Mouse (Mus musculus) ES-Bruce4 (cell line): Measurements from ENCODE around the gene Ccnc.

Experiments
- CTCF ChIP-seq: IDR thresholded peaks from one replicate; pipeline ENCODE4 v1.8.1; 2011; ENCODE audit warnings: low read depth, low read length
- POLR2A ChIP-seq: IDR thresholded peaks from one replicate; pipeline ENCODE4 v1.8.1; 2011; ENCODE audit warnings: low read length; ENCODE audit not compliant: insufficient read depth

- TF ChIP-seq CTCF, result no peak
- TF ChIP-seq POLR2A, result no peak
Observed at GRCm38 (mm10) chr4:21755123-21755789, 27.8 kb downstream of the Ccnc start.
